Mouse (Mus musculus): ENCODE data around the gene Mob3a. TPM values are rescaled to one million over a fixed set of nuclear protein-coding genes. Genes with fewer than 3 reads are reported as not detected.

The Mob3a gene
- polyA plus RNA-seq, 1 experiment from 2014 or later: 38.9 TPM

DNA sequence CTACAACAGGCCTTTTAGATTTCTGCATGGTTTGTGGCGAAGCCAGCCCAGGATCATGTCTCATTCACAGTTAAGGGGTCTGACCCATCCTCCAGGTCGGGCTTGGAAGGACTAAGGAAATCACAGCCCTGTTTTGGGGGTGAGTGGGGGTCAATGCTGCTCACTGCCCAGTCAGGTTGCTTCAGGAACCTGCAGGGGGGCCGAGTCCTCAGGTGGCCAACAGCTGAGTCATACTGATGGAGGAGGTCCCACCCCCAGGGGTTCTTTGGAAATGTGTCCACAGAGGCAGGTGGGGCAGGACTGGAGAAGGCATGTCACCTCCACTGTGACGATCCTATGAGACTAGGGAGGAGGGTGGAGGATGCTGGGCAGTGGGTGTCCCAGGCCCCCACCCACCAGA lies 36.3 kb downstream of the Mob3a start:
- peaks cover 33% of the 10 kb centered on the region for H3K4me1 ChIP-seq (ENCODE audit: control insufficient read depth, insufficient read depth, low read length)
- H3K9ac ChIP-seq (ENCODE audit: low read depth, low read length): 0 out of 2 replicates have a peak overlapping the region, but pooled peaks have one; percentile 16
- no peak overlapping the region for H3K4me3 ChIP-seq (ENCODE audit: low read depth, low read length)
- H3K27ac ChIP-seq (ENCODE audit: low read depth, low read length): peak overlapping the region; percentile 66
- peak overlapping the region; percentile 33; the same call in 1 of the 2 replicates for H3K4me2 ChIP-seq
- WGBS (ENCODE audit: insufficient replicate concordance): 52% methylated on average over 4 of the region's 4 CpGs
- H3K36me3 ChIP-seq (ENCODE audit: control insufficient read depth, insufficient read depth, low read length): peaks cover 40% of the 10 kb centered on the region
- H3K9me3 ChIP-seq (replicated peaks; ENCODE audit: control insufficient read depth, low read length): no peaks in the 10 kb centered on the region
- H3K27me3 ChIP-seq (ENCODE audit: control insufficient read depth, insufficient read depth, low read length): no peaks in the 10 kb centered on the region
- 0 out of 2 replicates have a peak, but pooled peaks have one; percentile 18 for ATAC-seq (replicated peaks; ENCODE audit: insufficient number of reproducible peaks, low FRiP score, low TSS enrichment)

GRCm38 (mm10) chr10:80665016-80665380 lies 36.8 kb downstream of the Mob3a start:
- Histone ChIP-seq H3K4me3 (ENCODE audit: low read depth, low read length) (no peak overlapping the region), H3K27ac (ENCODE audit: low read depth, low read length) (peak overlapping the region; percentile 16; the same call in 1 of the 2 replicates), H3K9ac (ENCODE audit: low read depth, low read length) (0 out of 2 replicates have a peak overlapping the region, but pooled peaks have one; percentile 16), H3K4me2 (peak overlapping the region; percentile 33), H3K36me3 (ENCODE audit: control insufficient read depth, insufficient read depth, low read length) (peaks cover 37% of the 10 kb centered on the region), H3K27me3 (ENCODE audit: control insufficient read depth, insufficient read depth, low read length) (no peaks in the 10 kb centered on the region), H3K4me1 (ENCODE audit: control insufficient read depth, insufficient read depth, low read length) (peaks cover 33% of the 10 kb centered on the region), H3K9me3 (replicated peaks; ENCODE audit: control insufficient read depth, low read length) (no peaks in the 10 kb centered on the region)
- 10% methylated on average over 10 of the region's 10 CpGs for whole genome bisulfite sequencing (ENCODE audit: insufficient replicate concordance)
- peak; percentile 27; the same call in 1 of the 2 replicates for ATAC-seq (replicated peaks; ENCODE audit: insufficient number of reproducible peaks, low FRiP score, low TSS enrichment)

DNA sequence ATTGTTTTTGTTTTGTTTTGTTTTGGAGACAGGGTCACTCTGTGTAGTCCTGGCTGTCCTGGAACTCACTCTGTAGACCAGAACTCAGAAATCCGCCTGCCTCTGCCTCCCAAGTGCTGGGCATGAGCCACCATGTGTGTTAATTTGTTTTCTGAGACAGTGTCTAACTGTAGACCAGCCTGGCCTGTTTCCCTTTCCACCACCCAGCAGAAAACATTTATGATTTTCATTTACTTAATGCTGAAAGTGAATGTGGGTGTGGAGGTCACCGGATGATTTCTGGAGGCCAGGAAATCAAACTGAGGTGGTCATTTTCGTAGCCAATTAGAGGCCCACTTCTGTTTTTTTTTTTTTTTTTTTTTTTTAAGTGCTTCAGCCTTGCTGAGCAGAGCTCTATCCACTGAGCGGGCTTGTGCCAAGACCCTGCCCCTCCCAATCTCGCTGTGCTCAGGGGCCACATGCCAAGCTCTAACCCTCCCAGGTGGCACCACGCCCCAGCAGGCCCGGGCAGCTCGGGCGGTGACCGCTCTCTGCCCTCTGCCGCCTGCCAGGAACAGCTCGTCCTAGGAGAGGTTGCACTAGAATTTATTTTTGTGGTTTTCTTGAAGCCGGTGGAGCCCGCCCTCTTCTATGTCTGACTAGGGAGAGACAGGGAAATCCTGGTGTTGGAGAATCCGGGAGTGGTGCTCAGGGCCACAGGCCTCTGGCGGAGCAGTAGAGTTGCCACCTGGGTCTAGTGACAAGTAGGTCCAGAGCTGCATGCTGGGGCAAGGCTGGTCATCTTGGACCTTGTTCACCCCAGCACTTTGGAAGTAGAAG lies 37.4 kb downstream of the Mob3a start:
- H3K4me1 ChIP-seq (ENCODE audit: control insufficient read depth, insufficient read depth, low read length): peaks cover 33% of the 10 kb centered on the region
- no peak overlapping the region for H3K4me3 ChIP-seq (ENCODE audit: low read depth, low read length)
- H3K27ac ChIP-seq (ENCODE audit: low read depth, low read length): peak overlapping the region; percentile 16
- peaks cover 32% of the 10 kb centered on the region for H3K36me3 ChIP-seq (ENCODE audit: control insufficient read depth, insufficient read depth, low read length)
- no peaks in the 10 kb centered on the region for H3K27me3 ChIP-seq (ENCODE audit: control insufficient read depth, insufficient read depth, low read length)
- peak overlapping the region; percentile 23; the same call in 1 of the 2 replicates for H3K9ac ChIP-seq (ENCODE audit: low read depth, low read length)
- H3K9me3 ChIP-seq (replicated peaks; ENCODE audit: control insufficient read depth, low read length): no peaks in the 10 kb centered on the region
- peak overlapping the region; percentile 33 for H3K4me2 ChIP-seq
- WGBS (ENCODE audit: insufficient replicate concordance): 27% methylated on average over 16 of the region's 16 CpGs
- ATAC-seq (replicated peaks; ENCODE audit: insufficient number of reproducible peaks, low FRiP score, low TSS enrichment): peak; percentile 29; the same call in 1 of the 2 replicates

- no peaks in the 10 kb centered on the region for H3K9me3 ChIP-seq (replicated peaks; ENCODE audit: control insufficient read depth, low read length)
- WGBS (ENCODE audit: insufficient replicate concordance): 11% methylated on average over 5 of the region's 5 CpGs
- H3K9ac ChIP-seq (ENCODE audit: low read depth, low read length): 0 out of 2 replicates have a peak overlapping the region, but pooled peaks have one; percentile 16
- H3K4me2 ChIP-seq: peak overlapping the region; percentile 15; the same call in 1 of the 2 replicates
- peaks cover 25% of the 10 kb centered on the region for H3K36me3 ChIP-seq (ENCODE audit: control insufficient read depth, insufficient read depth, low read length)
- no peak overlapping the region for H3K4me3 ChIP-seq (ENCODE audit: low read depth, low read length)
- ATAC-seq (replicated peaks; ENCODE audit: insufficient number of reproducible peaks, low FRiP score, low TSS enrichment): no peak
- H3K27ac ChIP-seq (ENCODE audit: low read depth, low read length): peak overlapping the region; percentile 16; the same call in 1 of the 2 replicates
- no peaks in the 10 kb centered on the region for H3K27me3 ChIP-seq (ENCODE audit: control insufficient read depth, insufficient read depth, low read length)
- peaks cover 37% of the 10 kb centered on the region for H3K4me1 ChIP-seq (ENCODE audit: control insufficient read depth, insufficient read depth, low read length)
These were observed 38.1 kb downstream of the Mob3a start for GRCm38 (mm10) chr10:80663485-80664196.

DNA sequence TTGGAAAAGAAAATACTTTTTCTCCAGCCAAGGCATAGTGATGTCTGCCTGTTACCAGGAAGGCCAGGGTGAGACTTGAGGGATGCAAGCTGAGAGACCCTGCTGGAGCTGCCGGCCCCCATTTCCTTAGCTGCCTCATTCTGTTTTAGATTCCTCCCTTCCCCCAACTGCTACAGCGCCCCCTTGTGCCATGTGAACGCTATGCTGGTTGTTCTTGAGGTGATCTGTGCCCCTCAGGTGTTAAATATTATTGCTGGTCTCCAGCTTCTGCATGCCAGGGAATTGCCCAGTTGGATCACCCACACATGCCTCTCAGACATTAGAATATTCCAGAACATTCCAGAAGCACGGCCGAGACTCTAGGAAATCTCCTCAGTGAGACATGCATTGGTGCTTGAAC lies 40.6 kb downstream of the Mob3a start:
- H3K27me3 ChIP-seq (ENCODE audit: control insufficient read depth, insufficient read depth, low read length): no peaks in the 10 kb centered on the region
- no peak overlapping the region for H3K9ac ChIP-seq (ENCODE audit: low read depth, low read length)
- H3K4me3 ChIP-seq (ENCODE audit: low read depth, low read length): no peak overlapping the region
- no peak overlapping the region for H3K27ac ChIP-seq (ENCODE audit: low read depth, low read length)
- ATAC-seq (replicated peaks; ENCODE audit: insufficient number of reproducible peaks, low FRiP score, low TSS enrichment): no peak
- 37% methylated on average over 5 of the region's 5 CpGs for WGBS (ENCODE audit: insufficient replicate concordance)
- peaks cover 38% of the 10 kb centered on the region for H3K4me1 ChIP-seq (ENCODE audit: control insufficient read depth, insufficient read depth, low read length)
- no peaks in the 10 kb centered on the region for H3K9me3 ChIP-seq (replicated peaks; ENCODE audit: control insufficient read depth, low read length)
- peaks cover 2% of the 10 kb centered on the region; the same call in 1 of the 2 replicates for H3K36me3 ChIP-seq (ENCODE audit: control insufficient read depth, insufficient read depth, low read length)
- H3K4me2 ChIP-seq: no peak overlapping the region

DNA sequence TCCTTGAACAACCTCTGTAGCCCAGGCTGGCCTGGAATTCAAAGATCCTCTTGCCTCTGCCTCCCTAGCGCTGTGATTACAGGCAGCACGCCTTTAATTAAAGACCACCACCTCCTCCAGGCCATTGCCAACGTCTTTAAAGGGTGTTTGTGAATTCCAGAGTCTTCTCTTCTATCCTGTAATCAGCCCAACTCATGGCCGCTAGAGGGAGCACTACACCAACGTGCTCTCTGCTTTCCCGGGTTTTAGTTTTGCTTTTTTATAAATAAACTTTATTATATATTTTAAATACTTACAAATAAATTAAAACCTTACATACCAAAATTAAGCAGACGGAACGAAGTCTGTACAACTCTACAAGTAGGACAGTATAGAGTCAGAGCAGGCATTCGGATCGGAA lies 42.6 kb downstream of the Mob3a start:
- H3K9ac ChIP-seq (ENCODE audit: low read depth, low read length): no peak overlapping the region
- no peak overlapping the region for H3K27ac ChIP-seq (ENCODE audit: low read depth, low read length)

GRCm38 (mm10) chr10:80658841-80659202 lies 43.0 kb downstream of the Mob3a start:
- Histone ChIP-seq H3K4me2 (no peak overlapping the region; the same call in 1 of the 2 replicates), H3K9ac (ENCODE audit: low read depth, low read length) (no peak overlapping the region), H3K36me3 (ENCODE audit: control insufficient read depth, insufficient read depth, low read length) (no peaks in the 10 kb centered on the region), H3K27me3 (ENCODE audit: control insufficient read depth, insufficient read depth, low read length) (no peaks in the 10 kb centered on the region), H3K4me3 (ENCODE audit: low read depth, low read length) (no peak overlapping the region; the same call in 1 of the 2 replicates), H3K4me1 (ENCODE audit: control insufficient read depth, insufficient read depth, low read length) (peaks cover 28% of the 10 kb centered on the region), H3K9me3 (replicated peaks; ENCODE audit: control insufficient read depth, low read length) (no peaks in the 10 kb centered on the region), H3K27ac (ENCODE audit: low read depth, low read length) (no peak overlapping the region)
- ATAC-seq (replicated peaks; ENCODE audit: insufficient number of reproducible peaks, low FRiP score, low TSS enrichment): no peak
- WGBS (ENCODE audit: insufficient replicate concordance): 63% methylated on average over 4 of the region's 4 CpGs

More for the DNA sequence above, 42.6 kb downstream of the Mob3a start:
- Histone ChIP-seq H3K36me3 (ENCODE audit: control insufficient read depth, insufficient read depth, low read length) (no peaks in the 10 kb centered on the region), H3K4me1 (ENCODE audit: control insufficient read depth, insufficient read depth, low read length) (peaks cover 31% of the 10 kb centered on the region), H3K9me3 (replicated peaks; ENCODE audit: control insufficient read depth, low read length) (no peaks in the 10 kb centered on the region), H3K4me3 (ENCODE audit: low read depth, low read length) (peak overlapping the region; percentile 6; the same call in 1 of the 2 replicates), H3K4me2 (peak overlapping the region; percentile 41), H3K27me3 (ENCODE audit: control insufficient read depth, insufficient read depth, low read length) (no peaks in the 10 kb centered on the region)
- no peak for ATAC-seq (replicated peaks; ENCODE audit: insufficient number of reproducible peaks, low FRiP score, low TSS enrichment)
- WGBS (ENCODE audit: insufficient replicate concordance): 15% methylated on average over 10 of the region's 10 CpGs

GRCm38 (mm10) chr10:80658194-80658840 lies 43.5 kb downstream of the Mob3a start:
- no peak overlapping the region for H3K27ac ChIP-seq (ENCODE audit: low read depth, low read length)
- H3K9me3 ChIP-seq (replicated peaks; ENCODE audit: control insufficient read depth, low read length): no peaks in the 10 kb centered on the region
- no peaks in the 10 kb centered on the region for H3K27me3 ChIP-seq (ENCODE audit: control insufficient read depth, insufficient read depth, low read length)
- no peak overlapping the region for H3K4me3 ChIP-seq (ENCODE audit: low read depth, low read length)
- 85% methylated on average over 14 of the region's 14 CpGs for WGBS (ENCODE audit: insufficient replicate concordance)
- H3K9ac ChIP-seq (ENCODE audit: low read depth, low read length): no peak overlapping the region
- ATAC-seq (replicated peaks; ENCODE audit: insufficient number of reproducible peaks, low FRiP score, low TSS enrichment): no peak
- peaks cover 22% of the 10 kb centered on the region for H3K4me1 ChIP-seq (ENCODE audit: control insufficient read depth, insufficient read depth, low read length)
- H3K36me3 ChIP-seq (ENCODE audit: control insufficient read depth, insufficient read depth, low read length): no peaks in the 10 kb centered on the region
- no peak overlapping the region for H3K4me2 ChIP-seq
